Mouse (Mus musculus) forebrain, embryonic 16.5 days (tissue): Measurements from ENCODE around the gene Gas2l2. TPM values are rescaled to one million over a fixed set of nuclear protein-coding genes. Genes with fewer than 3 reads are reported as not detected.

Source experiments
- ATAC-seq: fragments of 200-750 bp; cut with Nextera tagmentation; 2 replicates; pipeline ENCODE4 v1.8.0; 2017; ENCODE audit warnings: mild to moderate bottlenecking, moderate library complexity
- H3K27ac ChIP-seq: fragments of 300-500 bp; sonication (generic); 2 replicates; pipeline ENCODE4 v1.5.1; 2014; ENCODE audit warnings: low read length, control low read depth
- H3K27me3 ChIP-seq: fragments of 300-500 bp; sonication (generic); replicated peaks from 2 replicates; pipeline ENCODE4 v1.6.1; 2014; ENCODE audit warnings: low read length; ENCODE audit not compliant: control insufficient read depth, insufficient read depth
- H3K36me3 ChIP-seq: fragments of 300-500 bp; sonication (generic); 2 replicates; pipeline ENCODE4 v1.6.1; 2014; ENCODE audit not compliant: control insufficient read depth, insufficient read depth
- H3K4me1 ChIP-seq: fragments of 300-500 bp; sonication (generic); replicated peaks from 2 replicates; pipeline ENCODE4 v1.6.1; 2014; ENCODE audit warnings: low read length; ENCODE audit not compliant: control insufficient read depth, insufficient read depth
- H3K4me2 ChIP-seq: fragments of 300-500 bp; sonication (generic); 2 replicates; pipeline ENCODE4 v1.6.1; 2014; ENCODE audit warnings: mild to moderate bottlenecking, low read length, control low read depth
- H3K4me3 ChIP-seq: fragments of 300-500 bp; sonication (generic); replicated peaks from 2 replicates; pipeline ENCODE4 v1.5.1; 2014; ENCODE audit warnings: mild to moderate bottlenecking, low read length, control low read depth
- H3K9ac ChIP-seq: fragments of 300-500 bp; sonication (generic); replicated peaks from 2 replicates; pipeline ENCODE4 v1.6.1; 2014; ENCODE audit warnings: low read depth, low read length, control low read depth
- H3K9me3 ChIP-seq: fragments of 300-500 bp; sonication (generic); 2 replicates; pipeline ENCODE4 v1.6.1; 2016; ENCODE audit warnings: low read length; ENCODE audit not compliant: control insufficient read depth
- WGBS: fragments of 180-500 bp; shearing (Covaris S2); extraction: QIAGEN DNeasy Blood & Tissue Kit; methylation state at CpG from one replicate; pipeline ENCODE4 v1.1.7; 2014; 5-methylcytosine and 5-hydroxymethylcytosine counted together
- polyA plus RNA-seq: library from polyadenylated mRNA; unstranded; fragments of >200 nt; fragmentation: Nextera tagmentation; extraction: Ambion mirVana; gene quantifications from 2 replicates; pipeline ENCODE4 v1.2.1, GENCODE M21; 2015

The Gas2l2 gene
- polyA plus RNA-seq, 1 experiment from 2014 or later, result 0.81 TPM

DNA sequence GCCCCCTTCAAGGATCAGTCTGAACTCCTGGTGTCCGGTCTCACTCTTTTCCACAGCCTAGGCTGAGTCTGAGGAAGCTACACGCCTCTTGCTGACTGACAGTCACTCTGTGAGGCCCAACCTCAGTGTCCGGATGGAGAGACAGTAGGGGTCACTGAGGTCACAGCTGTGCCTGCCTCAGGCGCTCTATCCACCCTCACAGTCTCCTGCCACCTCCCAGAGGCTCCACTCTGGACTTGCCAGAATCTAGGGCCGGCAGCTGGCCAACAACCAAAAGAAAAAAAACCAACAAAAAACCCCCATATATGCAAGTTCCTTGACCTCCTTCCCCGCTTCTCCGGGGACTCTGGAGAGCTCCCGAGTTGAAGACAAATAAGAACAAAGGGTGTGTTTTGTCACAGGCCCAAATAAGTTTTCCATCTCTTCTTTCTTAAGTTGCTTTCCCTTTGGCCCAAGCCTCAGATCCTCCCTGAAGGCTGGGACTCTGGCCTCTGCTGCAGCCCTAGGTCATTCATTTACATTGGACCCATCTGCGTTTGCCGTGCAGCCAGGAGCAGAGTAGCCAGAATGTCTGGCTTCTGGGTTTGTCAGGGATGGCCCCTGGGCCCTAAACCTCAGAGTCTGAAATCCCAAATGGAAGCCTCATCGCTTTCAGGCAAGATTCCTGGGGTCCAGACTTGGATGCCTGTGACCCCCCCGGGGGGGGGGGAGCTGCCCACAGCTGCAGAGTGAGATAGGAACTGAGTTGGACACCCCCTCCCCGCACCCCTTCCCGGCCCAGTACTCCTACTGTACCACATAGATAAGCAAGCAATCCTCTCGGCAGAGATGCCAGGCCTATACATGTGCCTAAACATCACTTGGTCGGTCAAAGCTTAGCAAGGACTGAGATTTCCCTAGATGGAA, 19.0 kb upstream of the Gas2l2 start:
- H3K4me3 ChIP-seq, result no peak overlapping the region
- H3K9me3 ChIP-seq, result no peaks in the 10 kb centered on the region
- peaks cover 23% of the 10 kb centered on the region for H3K27me3 ChIP-seq
- no peaks in the 10 kb centered on the region for H3K36me3 ChIP-seq
- H3K9ac ChIP-seq, result no peak overlapping the region
- H3K4me1 ChIP-seq, result peaks cover 13% of the 10 kb centered on the region
- no peak overlapping the region for H3K27ac ChIP-seq
- ATAC-seq, result no peak
- WGBS, result 52% methylated on average over 16 of the region's 16 CpGs
- H3K4me2 ChIP-seq, result no peak overlapping the region

DNA sequence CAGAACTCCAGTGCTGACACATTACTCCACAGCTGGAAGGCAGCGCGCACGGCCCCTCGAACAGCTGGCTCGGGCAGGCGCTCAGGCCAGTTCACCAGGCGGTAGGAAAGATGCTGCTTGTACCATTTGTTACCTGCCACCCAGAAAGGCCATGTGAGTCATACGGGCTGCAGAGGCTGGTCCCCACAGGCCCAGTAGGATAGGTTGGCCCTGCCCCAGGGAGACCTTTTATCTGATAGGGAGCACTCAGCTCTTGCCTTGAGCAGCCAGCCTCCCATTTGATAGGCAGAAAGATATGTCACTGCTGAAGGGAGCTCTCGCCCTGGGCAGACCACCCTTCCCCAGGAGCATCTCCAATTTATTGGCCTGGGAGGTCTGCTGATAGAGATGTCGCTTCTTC, 18.4 kb upstream of the Gas2l2 start:
- H3K27ac ChIP-seq, result no peak overlapping the region
- peaks cover 16% of the 10 kb centered on the region for H3K4me1 ChIP-seq
- peaks cover 23% of the 10 kb centered on the region for H3K27me3 ChIP-seq
- H3K36me3 ChIP-seq, result no peaks in the 10 kb centered on the region
- H3K9me3 ChIP-seq, result no peaks in the 10 kb centered on the region
- no peak for ATAC-seq
- H3K4me2 ChIP-seq, result no peak overlapping the region
- WGBS, result 78% methylated on average over 10 of the region's 10 CpGs
- H3K4me3 ChIP-seq, result no peak overlapping the region
- no peak overlapping the region for H3K9ac ChIP-seq

DNA sequence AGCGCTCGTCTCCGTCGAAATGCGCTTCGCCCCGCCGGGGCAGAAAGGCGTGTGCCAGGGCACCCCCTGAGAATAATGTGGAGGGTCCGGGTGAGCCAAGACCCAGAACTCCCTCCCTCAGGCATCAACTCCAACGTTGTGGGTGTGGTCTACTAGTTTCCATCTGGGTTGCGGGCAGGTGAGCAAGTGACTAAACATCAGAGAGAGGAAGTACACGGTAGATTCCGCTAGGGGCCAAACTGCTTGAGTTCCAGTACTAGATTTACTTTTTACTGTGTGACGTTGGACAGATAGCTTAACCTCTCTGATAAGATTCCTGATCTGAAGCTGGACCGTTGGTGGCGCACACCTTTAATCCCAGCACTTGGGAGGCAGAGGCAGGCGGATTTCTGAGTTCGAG, 15.7 kb upstream of the Gas2l2 start:
- ATAC-seq, result no peak
- no peak overlapping the region for H3K27ac ChIP-seq
- H3K4me1 ChIP-seq, result peaks cover 18% of the 10 kb centered on the region
- 0 out of 2 replicates have a peak overlapping the region, but pooled peaks have one; percentile 10 for H3K9ac ChIP-seq
- H3K4me2 ChIP-seq, result peak overlapping the region; percentile 20
- H3K4me3 ChIP-seq, result no peak overlapping the region; the same call in 1 of the 2 replicates
- 31% methylated on average over 19 of the region's 19 CpGs for WGBS
- peaks cover 38% of the 10 kb centered on the region for H3K27me3 ChIP-seq
- H3K9me3 ChIP-seq, result no peaks in the 10 kb centered on the region
- no peaks in the 10 kb centered on the region for H3K36me3 ChIP-seq

GRCm38 (mm10) chr11:83443824-83444223, 14.6 kb upstream of the Gas2l2 start:
- 12% methylated on average over 7 of the region's 7 CpGs for WGBS
- no peak for ATAC-seq
- peaks cover 18% of the 10 kb centered on the region for H3K4me1 ChIP-seq
- no peaks in the 10 kb centered on the region for H3K36me3 ChIP-seq
- H3K9ac ChIP-seq, result no peak overlapping the region
- no peak overlapping the region for H3K4me3 ChIP-seq
- H3K4me2 ChIP-seq, result no peak overlapping the region
- H3K27me3 ChIP-seq, result peaks cover 38% of the 10 kb centered on the region
- H3K9me3 ChIP-seq, result no peaks in the 10 kb centered on the region
- no peak overlapping the region for H3K27ac ChIP-seq

- Histone ChIP-seq H3K9me3 (no peaks in the 10 kb centered on the region), H3K4me1 (peaks cover 11% of the 10 kb centered on the region), H3K4me2 (peak overlapping the region; percentile 30), H3K36me3 (no peaks in the 10 kb centered on the region), H3K27ac (no peak overlapping the region), H3K9ac (no peak overlapping the region), H3K4me3 (peak overlapping the region; percentile 6; the same call in 1 of the 2 replicates), H3K27me3 (peaks cover 38% of the 10 kb centered on the region)
- WGBS, result 12% methylated on average over 28 of the region's 29 CpGs
- ATAC-seq, result 0 out of 2 replicates have a peak, but pooled peaks have one; percentile 16
These were observed 13.5 kb upstream of the Gas2l2 start for GRCm38 (mm10) chr11:83442596-83443267.

- no peak overlapping the region for H3K9ac ChIP-seq
- no peaks in the 10 kb centered on the region for H3K36me3 ChIP-seq
- peaks cover 11% of the 10 kb centered on the region for H3K4me1 ChIP-seq
- WGBS, result 31% methylated on average over 7 of the region's 7 CpGs
- no peak overlapping the region for H3K4me3 ChIP-seq
- ATAC-seq, result no peak
- no peak overlapping the region for H3K27ac ChIP-seq
- H3K27me3 ChIP-seq, result peaks cover 38% of the 10 kb centered on the region
- H3K9me3 ChIP-seq, result no peaks in the 10 kb centered on the region
- H3K4me2 ChIP-seq, result no peak overlapping the region
These were observed 12.0 kb upstream of the Gas2l2 start for GRCm38 (mm10) chr11:83441235-83441634.

GRCm38 (mm10) chr11:83440081-83441064, 11.1 kb upstream of the Gas2l2 start:
- Histone ChIP-seq H3K4me1 (peaks cover 11% of the 10 kb centered on the region), H3K27me3 (peaks cover 36% of the 10 kb centered on the region), H3K9me3 (no peaks in the 10 kb centered on the region), H3K27ac (no peak overlapping the region), H3K9ac (peak overlapping the region; percentile 72), H3K4me3 (peak overlapping the region; percentile 72), H3K4me2 (peak overlapping the region; percentile 77), H3K36me3 (no peaks in the 10 kb centered on the region)
- ATAC-seq, result peak; percentile 95
- WGBS, result under 1% methylated on average over 66 of the region's 75 CpGs

DNA sequence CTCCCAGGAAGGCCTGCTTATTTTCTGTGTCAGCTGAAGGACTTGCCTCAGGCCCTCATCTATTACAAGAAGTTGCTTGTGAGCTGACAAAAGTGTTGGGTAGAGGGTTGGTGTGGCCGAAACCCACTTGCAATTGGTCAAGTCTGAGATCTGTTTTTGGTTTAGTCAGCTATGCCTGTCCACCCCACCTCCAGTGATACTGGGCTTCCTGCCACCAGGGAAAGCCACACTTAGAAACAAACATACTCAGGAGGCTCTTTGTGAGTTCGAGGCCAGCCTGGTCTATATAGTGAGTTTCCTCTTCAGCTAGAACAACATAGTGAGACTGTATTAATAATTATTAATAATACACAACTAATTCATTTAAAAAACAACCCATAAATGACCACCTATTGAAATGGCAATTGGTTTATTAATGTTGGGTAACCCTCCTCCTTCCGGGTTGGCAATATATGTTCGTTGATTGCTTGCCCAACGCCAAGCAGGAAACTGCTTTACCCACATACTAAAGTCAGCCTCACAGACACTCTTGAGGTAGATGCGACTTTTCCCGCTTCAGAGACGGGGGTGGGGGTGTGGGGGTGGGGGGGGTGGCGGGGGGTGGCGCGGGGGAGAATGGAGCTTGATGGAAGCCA, 10.3 kb upstream of the Gas2l2 start:
- no peak for ATAC-seq
- Histone ChIP-seq H3K27me3 (peaks cover 28% of the 10 kb centered on the region), H3K27ac (no peak overlapping the region), H3K9me3 (no peaks in the 10 kb centered on the region), H3K9ac (peak overlapping the region; percentile 72), H3K36me3 (no peaks in the 10 kb centered on the region), H3K4me2 (peak overlapping the region; percentile 77), H3K4me3 (peak overlapping the region; percentile 72), H3K4me1 (peaks cover 7% of the 10 kb centered on the region)
- WGBS, result 33% methylated on average over 11 of the region's 11 CpGs
